Mouse (Mus musculus): Measurements from ENCODE around the gene Tcf7. TPM values are rescaled to one million over a fixed set of nuclear protein-coding genes. Genes with fewer than 3 reads are reported as not detected.

Tcf7 gene
- 1,345 TPM for total RNA-seq (2023)

GRCm38 (mm10) chr11:52282774-52283595 is at the start of gene Tcf7:
Gene Tcf7 (minus strand): TSS chr11:52283014.

DNA sequence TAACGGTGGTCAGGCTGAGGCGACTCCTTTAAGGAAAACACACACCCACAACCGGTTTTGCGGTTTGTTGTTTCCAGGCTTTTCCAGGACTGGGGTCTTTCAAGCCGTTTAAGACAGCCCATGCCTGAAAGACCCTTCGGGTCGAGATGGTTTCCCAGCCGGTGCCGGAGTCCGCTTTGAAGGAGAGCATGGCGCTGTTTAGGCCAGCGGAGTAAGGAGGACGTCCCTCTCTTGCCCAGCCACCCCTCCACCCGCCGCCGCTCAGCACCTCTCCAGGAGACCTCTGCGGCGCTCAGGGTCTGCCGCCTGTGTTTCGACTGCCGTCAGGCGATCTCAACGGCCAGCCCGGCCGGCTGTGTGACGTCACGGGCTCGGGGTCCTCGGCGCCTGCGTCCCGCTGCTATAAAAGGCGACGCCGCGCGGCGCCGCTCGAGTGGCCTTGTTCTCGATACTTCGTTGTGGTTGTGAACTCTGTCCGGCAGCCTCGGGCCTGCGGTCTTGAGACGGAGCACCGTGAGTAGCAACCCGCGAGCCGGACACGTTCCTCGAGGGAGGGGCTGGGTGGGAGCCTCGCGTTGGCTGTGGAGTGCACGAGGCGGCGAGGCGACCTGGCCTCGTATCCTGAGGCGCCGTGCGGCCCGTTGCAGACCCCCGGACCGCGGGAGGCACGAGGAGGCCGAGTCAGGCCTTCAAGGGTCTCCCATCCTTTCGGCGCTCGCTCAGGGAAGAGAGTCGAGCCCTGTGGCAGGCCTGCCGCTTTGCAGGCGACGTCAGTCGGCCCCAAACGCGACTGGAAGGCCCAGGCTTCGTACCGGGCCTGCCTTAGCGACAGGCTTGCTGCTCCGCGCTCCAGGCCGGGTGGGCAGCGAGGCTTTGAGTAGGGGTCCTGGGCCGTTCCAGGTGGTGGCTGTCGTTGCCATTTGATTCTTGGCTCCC is 50.9 kb downstream of the Tcf7 start, which contains the start of gene Skp1a:
TSS of gene Skp1a (plus strand) at position 390 of the 936 bp plus-strand sequence.

GRCm38 (mm10) chr11:52213887-52214286 is 68.9 kb downstream of the Tcf7 start, which contains the start of gene Olfr1371:
Gene Olfr1371 (minus strand): TSS chr11:52213987.

Other genes with a start within 250 kb of the Tcf7 start
- 124 TPM for gene Ppp2ca, start 184.3 kb downstream of the Tcf7 start, total RNA-seq (2023)
- gene Olfr1373, start 137.5 kb downstream of the Tcf7 start, total RNA-seq (2023) = not detected
- gene Olfr1371, start 69.0 kb downstream of the Tcf7 start, total RNA-seq (2023) = not detected
- 178 TPM for gene Skp1a, start 51.0 kb downstream of the Tcf7 start, total RNA-seq (2023)
- 50.2 TPM for gene Vdac1, start 77.8 kb upstream of the Tcf7 start, total RNA-seq (2023)
- gene 9530068E07Rik, start 113.4 kb upstream of the Tcf7 start, total RNA-seq (2023) = 45.8 TPM